Mouse (Mus musculus): ENCODE results near the gene Arhgef26. TPM values are rescaled to one million over a fixed set of nuclear protein-coding genes. Genes with fewer than 3 reads are reported as not detected.

Arhgef26 gene
- polyA plus RNA-seq, 1 experiment from 2014 or later = 7.8 TPM

DNA sequence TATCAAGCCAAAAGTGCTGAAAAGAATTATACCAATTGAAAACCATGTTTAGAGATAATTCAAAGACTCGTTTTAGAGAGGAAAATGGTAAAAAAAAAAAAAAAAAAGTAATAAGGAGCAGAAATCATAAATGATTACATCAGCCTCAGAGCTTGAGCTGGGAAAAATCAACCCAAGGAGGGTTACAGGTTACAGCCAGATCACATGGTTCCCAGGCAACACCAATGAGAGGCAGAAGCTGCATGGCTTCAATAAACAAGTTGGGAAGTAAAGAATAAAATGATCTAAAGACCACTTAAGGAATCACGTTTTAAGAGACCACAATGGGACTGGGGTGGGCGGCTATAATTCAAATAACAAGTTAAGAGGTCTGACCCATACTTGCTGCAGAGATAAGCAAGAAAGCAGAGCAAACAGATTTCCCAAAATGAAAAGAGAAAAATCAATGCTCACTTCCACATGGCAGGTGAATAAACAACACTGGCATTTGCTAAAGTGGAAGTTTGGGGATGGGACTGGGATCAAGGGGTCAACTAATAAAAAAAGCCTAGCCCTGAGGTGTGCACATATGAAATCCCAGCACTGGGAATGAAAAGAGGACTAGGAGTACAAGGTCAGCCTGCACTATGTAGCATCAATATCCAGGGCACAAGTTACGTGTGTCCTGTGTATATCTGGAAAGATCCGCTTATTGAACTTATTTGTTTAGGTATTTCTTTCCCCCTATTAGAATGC, 167.2 kb downstream of the Arhgef26 start:
- no peak for ATAC-seq (ENCODE audit: insufficient number of reproducible peaks, low FRiP score)
- no peak overlapping the region for H3K27ac ChIP-seq (ENCODE audit: poor library complexity, severe bottlenecking)
- H3K4me1 ChIP-seq (replicated peaks) = peaks cover 9% of the 10 kb centered on the region
- no peaks in the 10 kb centered on the region for H3K9me3 ChIP-seq (replicated peaks)
- H3K4me3 ChIP-seq = peak overlapping the region; percentile 97
- H3K9ac ChIP-seq = no peak overlapping the region; the same call in 1 of the 2 replicates
- H3K27me3 ChIP-seq (replicated peaks) = no peaks in the 10 kb centered on the region; the same call in 1 of the 2 replicates
- peak overlapping the region; percentile 78 for H3K4me2 ChIP-seq
- 73% methylated on average over 5 of the region's 5 CpGs for WGBS
- peaks cover 9% of the 10 kb centered on the region for H3K36me3 ChIP-seq

DNA sequence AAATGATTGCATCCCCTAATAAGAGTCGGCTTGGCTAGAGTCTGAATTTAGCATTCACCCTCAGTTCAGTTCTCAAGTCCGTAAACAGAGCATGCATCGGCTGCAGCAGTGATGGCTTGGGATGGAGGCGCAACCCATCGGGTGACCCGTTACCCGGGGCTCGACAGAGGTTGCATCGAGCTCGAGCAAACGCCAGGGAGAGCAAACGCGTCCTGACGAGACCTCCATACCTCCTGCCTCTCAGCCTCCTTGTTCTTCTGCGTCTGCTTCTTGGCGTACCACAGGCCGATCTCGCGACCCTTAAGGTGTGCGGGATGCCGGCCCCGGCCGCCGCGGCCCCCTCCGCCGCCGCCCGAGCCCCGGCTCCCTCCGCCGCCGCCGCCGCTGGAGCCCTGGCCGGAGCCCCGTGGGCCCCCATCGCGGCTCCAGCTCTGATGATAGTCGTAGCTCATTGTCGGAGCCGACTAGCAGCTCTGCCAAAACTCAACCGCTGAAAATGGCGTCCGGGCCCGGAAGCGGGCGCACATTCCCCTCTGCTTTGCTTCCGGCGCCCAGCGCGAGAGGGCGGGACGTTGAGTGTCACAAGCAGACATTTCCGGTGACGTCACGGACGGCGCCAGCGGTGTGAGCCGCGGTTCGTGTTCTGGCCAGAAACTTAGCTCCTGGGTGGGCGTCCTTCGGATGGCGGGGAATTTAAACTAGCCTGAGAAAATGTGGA, 168.5 kb downstream of the Arhgef26 start, which contains the start of gene Dhx36:
Dhx36 (minus strand) TSS at position 517 of the 718 bp plus-strand sequence.
- H3K4me3 ChIP-seq = peak within 1 kb of the TSS; percentile 97
- no peaks in the 10 kb centered on the region for H3K9me3 ChIP-seq (replicated peaks)
- H3K27ac ChIP-seq (ENCODE audit: poor library complexity, severe bottlenecking) = peak within 1 kb of the TSS; percentile 95
- peak within 1 kb of the TSS; percentile 94 for H3K9ac ChIP-seq
- ATAC-seq (ENCODE audit: insufficient number of reproducible peaks, low FRiP score) = peak; percentile 98
- under 1% methylated on average over 58 of the region's 66 CpGs for WGBS
- H3K27me3 ChIP-seq (replicated peaks) = no peaks in the 10 kb centered on the region; the same call in 1 of the 2 replicates
- no peaks in the 10 kb centered on the region for H3K36me3 ChIP-seq
- H3K4me2 ChIP-seq = peak within 1 kb of the TSS; percentile 78
- H3K4me1 ChIP-seq (replicated peaks) = peaks cover 9% of the 10 kb centered on the region

DNA sequence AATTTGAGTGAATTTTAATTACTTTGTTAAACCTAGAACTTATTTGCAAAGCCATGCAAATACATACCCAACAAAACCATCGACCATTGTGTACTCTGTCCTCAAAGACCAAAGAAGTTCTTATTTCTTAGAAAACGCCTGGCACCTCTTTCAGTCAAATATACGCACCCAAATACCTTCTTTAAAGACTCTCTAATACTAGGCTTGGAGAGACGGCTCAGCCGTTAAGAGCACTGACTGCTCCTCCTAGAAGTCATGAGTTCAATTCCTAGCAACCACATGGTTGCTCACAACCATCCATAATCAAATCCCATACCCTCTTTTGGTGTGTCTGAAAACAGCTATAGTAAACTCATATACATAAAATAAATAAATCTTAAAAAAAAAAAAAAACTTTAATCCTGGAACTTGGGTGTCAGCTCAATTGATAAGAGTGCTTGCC, 169.1 kb downstream of the Arhgef26 start:
- H3K4me2 ChIP-seq = peak overlapping the region; percentile 61
- no peaks in the 10 kb centered on the region; the same call in 1 of the 2 replicates for H3K27me3 ChIP-seq (replicated peaks)
- H3K27ac ChIP-seq (ENCODE audit: poor library complexity, severe bottlenecking) = no peak overlapping the region
- peak overlapping the region; percentile 97 for H3K4me3 ChIP-seq
- H3K4me1 ChIP-seq (replicated peaks) = peaks cover 9% of the 10 kb centered on the region
- H3K36me3 ChIP-seq = no peaks in the 10 kb centered on the region
- 41% methylated on average over 5 of the region's 5 CpGs for WGBS
- no peak overlapping the region for H3K9ac ChIP-seq
- H3K9me3 ChIP-seq (replicated peaks) = no peaks in the 10 kb centered on the region
- no peak for ATAC-seq (ENCODE audit: insufficient number of reproducible peaks, low FRiP score)

Other genes starting within 250 kb of the Arhgef26 start
- 25.6 and 27.0 TPM in 2 replicates for gene Dhx36, start 168.7 kb downstream of the Arhgef26 start, polyA plus RNA-seq (2016; fragmentation: Nextera tagmentation; extraction: Ambion mirVana)